Comparison of ENCODE assay signal across 16 mouse cellular contexts in genomic region chr4:139931790-139932510, GRCm38 (mm10). TPM values are rescaled to one million over a fixed set of nuclear protein-coding genes. Genes with fewer than 3 reads are reported as not detected.
DNase-seq lines count a peak whose midpoint lies in the region; ATAC-seq lines count a peak whose summit lies in the region.
"Had no signal": no experiment of that assay in that cellular context is flagged by ENCODE, and none has a peak within 500 bp of the region (broad histone marks: within the 10 kb centered on the region; RNA-seq: fewer than 3 reads in every experiment).

No protein-coding gene starts in this region.

- peaks cover 33% of the 10 kb centered on the region for H3K27me3 ChIP-seq in forebrain, embryonic 10.5 days (ENCODE audit: poor library complexity, severe bottlenecking)
- H3K27me3 ChIP-seq in hindbrain, embryonic 13.5 days: peaks cover 27% of the 10 kb centered on the region
- no peaks in the 10 kb centered on the region for H3K27me3 ChIP-seq in midbrain, embryonic 16.5 days (ENCODE audit: control insufficient read depth, insufficient read depth, low read depth, low read length)
- peaks cover 32% of the 10 kb centered on the region for H3K27me3 ChIP-seq in heart, embryonic 11.5 days (ENCODE audit: control insufficient read depth, insufficient read depth, low read length)

- H3K27ac ChIP-seq in forebrain, embryonic 10.5 days: peak overlapping the region; percentile 26; the same call in 1 of the 2 replicates
- H3K27ac ChIP-seq in hindbrain, embryonic 13.5 days: peak overlapping the region; percentile 81
- H3K27ac ChIP-seq in midbrain, embryonic 16.5 days (ENCODE audit: low read length): peak overlapping the region; percentile 55
- H3K27ac ChIP-seq in heart, embryonic 11.5 days (ENCODE audit: low read depth, low read length): no peak overlapping the region
- H3K27ac ChIP-seq: limb, embryonic 10.5 days; liver, embryonic 14.5 days; macrophage had no signal

- no peaks in the 10 kb centered on the region for H3K9me3 ChIP-seq in forebrain, embryonic 10.5 days
- H3K9me3 ChIP-seq in hindbrain, embryonic 13.5 days: no peaks in the 10 kb centered on the region
- H3K9me3 ChIP-seq in midbrain, embryonic 16.5 days (replicated peaks; ENCODE audit: control insufficient read depth, low read length, poor library complexity, severe bottlenecking): no peaks in the 10 kb centered on the region
- no peaks in the 10 kb centered on the region for H3K9me3 ChIP-seq in heart, embryonic 11.5 days (replicated peaks; ENCODE audit: control insufficient read depth, low read length)
- H3K9me3 ChIP-seq: embryonic facial prominence, embryonic 15.5 days; limb, embryonic 10.5 days had no signal

- peak overlapping the region; percentile 26 for H3K4me2 ChIP-seq in hindbrain, embryonic 13.5 days
- no peak overlapping the region for H3K4me2 ChIP-seq in midbrain, embryonic 16.5 days (ENCODE audit: low read length)
- H3K4me2 ChIP-seq in heart, embryonic 11.5 days: no peak overlapping the region
- H3K4me2 ChIP-seq: embryonic facial prominence, embryonic 15.5 days had no signal

- H3K4me1 ChIP-seq in forebrain, embryonic 10.5 days: peaks cover 29% of the 10 kb centered on the region
- peaks cover 40% of the 10 kb centered on the region for H3K4me1 ChIP-seq in hindbrain, embryonic 13.5 days (replicated peaks)
- H3K4me1 ChIP-seq in midbrain, embryonic 16.5 days (ENCODE audit: control insufficient read depth, insufficient read depth, low read length): peaks cover 4% of the 10 kb centered on the region; the same call in 1 of the 2 replicates
- no peaks in the 10 kb centered on the region for H3K4me1 ChIP-seq in heart, embryonic 11.5 days (ENCODE audit: control insufficient read depth, insufficient read depth, low read length)
- H3K4me1 ChIP-seq: limb, embryonic 10.5 days had no signal

- H3K9ac ChIP-seq in hindbrain, embryonic 13.5 days: no peak overlapping the region
- no peak overlapping the region for H3K9ac ChIP-seq in midbrain, embryonic 16.5 days (ENCODE audit: low read depth, low read length)
- H3K9ac ChIP-seq in heart, embryonic 11.5 days (ENCODE audit: low read depth, low read length): no peak overlapping the region
- H3K9ac ChIP-seq: embryonic facial prominence, embryonic 15.5 days; liver, embryonic 14.5 days had no signal

- 0 out of 2 replicates have a peak, but pooled peaks have one; percentile 16 for ATAC-seq in hindbrain, embryonic 13.5 days (ENCODE audit: low FRiP score)
- ATAC-seq in midbrain, embryonic 16.5 days: 0 out of 2 replicates have a peak, but pooled peaks have one; percentile 10
- no peak for ATAC-seq in heart, embryonic 11.5 days (replicated peaks; ENCODE audit: insufficient number of reproducible peaks, low FRiP score, low TSS enrichment)

- peak; percentile 44 to 66 for DNase-seq in cerebellum, postnatal 14 days
- no peak for DNase-seq in cerebellum, adult 9-10 months
- DNase-seq in forebrain, embryonic 10.5 days (ENCODE audit: extremely low spot score, low spot score): no peak
- DNase-seq in thymus, postnatal 4 days: no peak
- DNase-seq in urinary bladder, postnatal 36 days (ENCODE audit: low spot score in 2 of 2): no peak
- DNase-seq: adrenal gland, postnatal 25 days; cerebellum, adult 8-10 months; kidney, adult 8-10 months had no signal

- WGBS in forebrain, embryonic 10.5 days: 47% methylated on average over 12 of the region's 12 CpGs
- 20% methylated on average over 12 of the region's 12 CpGs for WGBS in hindbrain, embryonic 13.5 days
- 33% methylated on average over 12 of the region's 12 CpGs for WGBS in midbrain, embryonic 16.5 days
- WGBS in heart, embryonic 11.5 days (ENCODE audit: insufficient replicate concordance): 22% methylated on average over 12 of the region's 12 CpGs

- H3K4me3 ChIP-seq in forebrain, embryonic 10.5 days: no peak overlapping the region
- no peak overlapping the region; the same call in 1 of the 2 replicates for H3K4me3 ChIP-seq in hindbrain, embryonic 13.5 days
- no peak overlapping the region for H3K4me3 ChIP-seq in midbrain, embryonic 16.5 days (ENCODE audit: low read depth, low read length)
- no peak overlapping the region for H3K4me3 ChIP-seq in heart, embryonic 11.5 days (ENCODE audit: low read depth, low read length)
- H3K4me3 ChIP-seq: embryonic facial prominence, embryonic 15.5 days; limb, embryonic 10.5 days; myocyte had no signal

- no peaks in the 10 kb centered on the region for H3K36me3 ChIP-seq in forebrain, embryonic 10.5 days (replicated peaks)
- H3K36me3 ChIP-seq in hindbrain, embryonic 13.5 days: no peaks in the 10 kb centered on the region
- H3K36me3 ChIP-seq in midbrain, embryonic 16.5 days (ENCODE audit: control insufficient read depth, insufficient read depth, low read length): no peaks in the 10 kb centered on the region
- no peaks in the 10 kb centered on the region for H3K36me3 ChIP-seq in heart, embryonic 11.5 days (ENCODE audit: control insufficient read depth, insufficient read depth, low read length)
- H3K36me3 ChIP-seq: embryonic facial prominence, embryonic 15.5 days; limb, embryonic 10.5 days had no signal

RNA-seq across cellular contexts. Expression of gene Klhdc7a, which starts 35.9 kb away (rescaled TPM):
- 0.21 and 0.24 TPM in 2 replicates for polyA plus RNA-seq in forebrain, embryonic 10.5 days (2016; fragmentation: Nextera tagmentation; extraction: Ambion mirVana)
- polyA plus RNA-seq in hindbrain, embryonic 13.5 days (2015; fragmentation: Nextera tagmentation; extraction: Ambion mirVana): 0.47 and 0.61 TPM in 2 replicates
- 0.34 and 0.39 TPM in 2 replicates for polyA plus RNA-seq in midbrain, embryonic 16.5 days (2015; fragmentation: Nextera tagmentation; extraction: Ambion mirVana)
- polyA plus RNA-seq in heart, embryonic 11.5 days (2014; fragmentation: Nextera tagmentation; extraction: Ambion mirVana): 0.04 TPM in 1 of 2 replicates, not detected in the other
- polyA plus RNA-seq: macrophage, myocyte had no signal

Comparison
In these comparisons a context has a peak if more than half of its experiments do, and no peak if none do; other contexts are left out.
1. DNase-seq: peak in cerebellum, postnatal 14 days (2 of 2); none in cerebellum, adult 9-10 months (single experiment), forebrain, embryonic 10.5 days (single experiment), thymus, postnatal 4 days (single experiment) and urinary bladder, postnatal 36 days (0 of 2).